Mouse (Mus musculus) thymus, postnatal 4 days (tissue): ENCODE results near the gene Gpd1.
A peak's percentile ranks its signal among the peaks of the same experiment; 100 is the strongest.
"Not testable (repeated sequence)": the region's sequence is repeated elsewhere in the genome, so short reads cannot be mapped to it uniquely, and the experiment has no call there.

Source experiments
- DNase-seq: peaks from one replicate; pipeline ENCODE4 v3.0.0; 2021

Gene Gpd1

DNA sequence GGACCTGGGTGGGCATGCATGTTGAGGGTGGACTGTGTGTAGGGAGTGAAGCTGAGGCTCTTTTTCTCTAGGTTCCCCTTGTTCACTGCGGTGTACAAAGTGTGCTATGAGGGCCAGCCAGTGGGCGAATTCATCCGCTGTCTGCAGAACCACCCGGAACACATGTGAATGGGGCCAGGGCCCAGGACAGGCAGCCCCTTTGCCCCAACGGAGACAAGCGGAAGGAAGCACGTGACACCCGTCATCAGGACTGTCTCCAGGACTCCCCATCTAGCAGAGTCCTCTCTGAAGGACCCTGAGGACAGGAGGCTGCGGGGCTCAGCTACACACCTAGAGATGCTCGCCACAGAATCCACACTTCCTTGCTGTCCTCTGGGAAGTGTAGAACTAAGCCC is 5.8 kb downstream of the Gpd1 start:
- DNase-seq = no peak

- no peak for DNase-seq
Observed at GRCm38 (mm10) chr15:99723515-99724291, 6.4 kb downstream of the Gpd1 start.

DNA sequence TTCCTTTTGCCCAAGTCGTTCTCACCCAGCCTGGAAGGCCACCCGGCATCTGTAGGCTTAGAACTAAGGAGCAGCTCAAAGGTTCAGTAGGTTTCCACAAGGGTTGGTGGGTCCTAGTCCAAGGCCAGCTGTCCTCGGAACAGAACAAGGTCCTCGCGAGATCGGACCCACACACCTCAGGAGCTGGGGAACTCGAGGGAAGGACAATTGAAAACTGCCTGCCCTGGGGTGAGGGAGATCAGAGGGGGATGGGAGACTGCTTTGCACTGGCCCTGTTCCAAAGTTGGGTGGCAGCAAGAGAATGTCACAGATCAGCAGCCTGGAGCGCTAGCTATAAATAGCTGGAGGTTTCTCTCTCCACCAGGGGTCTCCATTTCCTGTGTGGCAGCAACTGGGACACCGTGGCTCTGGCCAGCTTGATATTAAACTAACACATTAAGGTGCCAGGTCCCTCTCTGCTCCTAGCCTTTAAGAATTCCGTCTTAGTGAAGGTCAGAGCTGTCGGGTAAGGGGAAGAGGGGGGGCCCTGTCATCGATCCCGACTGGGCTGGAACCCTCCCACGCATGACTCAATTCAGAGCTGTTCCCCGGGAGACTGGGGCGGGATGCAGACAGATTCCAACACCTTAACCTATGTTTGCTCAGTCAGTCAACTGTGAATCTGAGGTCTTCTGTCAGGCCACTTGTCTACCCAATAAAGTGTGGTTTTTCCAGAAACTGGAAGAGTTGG is 7.1 kb downstream of the Gpd1 start:
- peak; percentile 65 for DNase-seq

GRCm38 (mm10) chr15:99725341-99726155 is 8.2 kb downstream of the Gpd1 start, which contains the start of gene Cox14:
Cox14 (plus strand) TSS chr15:99725618.
- DNase-seq = peak; percentile 92

GRCm38 (mm10) chr15:99726549-99726948 is 9.2 kb downstream of the Gpd1 start:
- DNase-seq = no peak

DNA sequence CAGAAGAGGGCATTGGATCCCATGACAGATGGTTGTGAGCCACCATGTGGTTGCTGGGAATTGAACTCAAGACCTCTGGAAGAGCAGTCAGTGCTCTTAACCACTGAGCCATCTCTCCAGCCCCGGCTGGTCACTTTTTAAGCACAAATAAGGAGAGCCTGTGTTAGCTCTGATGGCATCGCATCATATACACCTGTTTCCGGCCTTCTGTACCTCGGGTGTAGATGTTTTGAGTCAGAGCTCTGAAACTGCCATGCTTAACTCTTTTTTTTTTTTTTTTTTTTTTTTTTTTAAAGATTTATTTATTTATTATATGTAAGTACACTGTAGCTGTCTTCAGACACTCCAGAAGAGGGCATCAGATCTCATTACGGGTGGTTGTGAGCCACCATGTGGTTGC is 9.7 kb downstream of the Gpd1 start:
- DNase-seq = not testable (repeated sequence)

DNA sequence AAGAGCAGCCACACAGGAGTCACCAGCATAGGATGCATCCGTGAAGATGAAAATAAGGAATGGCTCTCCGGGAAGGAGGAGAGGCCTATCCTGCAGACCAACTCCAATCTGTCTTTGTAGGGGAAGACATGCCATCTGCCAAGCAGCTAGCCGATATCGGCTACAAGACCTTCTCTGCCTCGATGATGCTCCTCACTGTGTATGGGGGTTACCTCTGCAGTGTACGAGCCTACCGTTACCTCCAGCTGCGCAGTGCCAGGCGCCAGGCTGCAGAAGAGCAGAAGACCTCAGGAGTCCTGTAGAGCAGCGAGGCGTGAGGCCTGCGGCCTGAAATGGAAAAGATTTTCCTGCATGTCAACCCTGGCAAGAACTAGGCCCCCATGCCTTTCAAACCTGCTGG is 10.2 kb downstream of the Gpd1 start:
- DNase-seq = no peak

- no peak for DNase-seq
Observed at GRCm38 (mm10) chr15:99728211-99728610, 10.9 kb downstream of the Gpd1 start.

DNA sequence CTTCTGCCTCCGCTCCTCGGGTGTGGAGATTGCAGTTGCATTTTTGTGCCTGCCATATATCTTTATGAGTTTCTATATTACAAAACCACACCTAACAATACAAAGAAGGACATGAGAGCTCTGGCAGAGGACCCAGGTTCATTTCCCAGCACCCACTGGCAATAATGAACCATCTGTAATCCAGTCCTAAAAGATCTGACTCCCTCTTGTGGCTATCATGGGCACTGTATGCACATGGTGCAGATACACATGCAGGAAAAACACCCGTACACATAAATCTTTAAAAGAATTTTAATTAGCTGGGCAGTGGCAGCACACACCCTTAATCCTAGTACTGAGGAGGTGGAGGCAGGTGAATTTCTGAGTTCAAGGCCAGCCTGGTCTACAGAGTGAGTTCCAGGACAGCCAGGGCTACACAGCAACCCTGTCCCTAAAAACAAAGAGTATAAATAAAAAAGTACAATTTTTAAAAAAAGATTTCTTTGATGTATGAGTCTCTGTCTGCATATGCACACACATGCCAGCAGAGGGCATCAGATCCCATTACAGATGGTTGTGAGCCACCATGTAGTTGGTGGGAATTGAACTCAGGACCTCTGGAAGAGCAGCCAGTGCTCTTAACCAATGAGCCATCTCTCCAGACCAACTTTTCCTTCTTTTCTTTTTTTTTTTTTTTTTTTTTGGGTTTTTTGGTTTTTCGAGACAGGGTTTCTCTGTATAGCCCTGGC is 11.9 kb downstream of the Gpd1 start:
- peak; percentile 56 for DNase-seq

DNA sequence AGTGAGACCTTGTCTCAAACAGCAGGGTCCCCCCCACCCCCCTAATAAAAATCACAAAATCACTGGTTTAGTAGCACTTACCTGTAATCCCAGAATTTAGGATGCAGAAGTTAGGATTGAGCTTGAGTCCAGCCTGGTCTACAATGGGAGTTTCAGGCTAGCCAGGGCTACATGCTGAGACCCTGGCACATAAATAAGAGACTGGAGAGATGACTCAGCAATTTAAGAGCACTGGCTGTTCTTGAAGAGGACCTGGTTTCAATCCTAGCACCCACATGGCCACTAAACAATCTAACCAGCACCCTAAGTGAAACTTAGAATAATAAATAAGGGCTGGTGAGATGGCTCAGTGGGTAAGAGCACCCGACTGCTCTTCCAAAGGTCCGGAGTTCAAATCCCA is 13.9 kb downstream of the Gpd1 start:
- DNase-seq = no peak

DNA sequence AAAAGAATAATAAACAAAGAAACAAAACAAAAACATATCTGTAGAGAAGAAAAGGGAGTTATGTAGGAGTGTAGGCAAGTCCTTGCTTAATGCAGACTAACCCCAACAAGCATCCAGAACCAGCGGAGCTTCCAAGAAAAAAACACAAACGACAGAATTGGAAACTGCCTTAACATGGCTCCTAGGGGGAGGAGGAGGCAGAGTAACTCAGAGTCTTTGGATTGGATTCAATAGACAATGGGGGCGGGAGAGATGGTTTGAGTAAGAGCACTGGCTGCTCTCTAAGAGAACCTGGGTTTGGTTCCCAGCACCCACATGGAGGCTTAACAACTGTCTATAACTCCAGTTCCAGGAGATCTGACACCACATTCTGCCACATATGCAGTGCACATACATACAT is 14.4 kb downstream of the Gpd1 start:
- DNase-seq = no peak

GRCm38 (mm10) chr15:99733186-99733585 is 15.9 kb downstream of the Gpd1 start:
- no peak for DNase-seq

GRCm38 (mm10) chr15:99735631-99736030 is 18.3 kb downstream of the Gpd1 start:
- peak; percentile 98 for DNase-seq

GRCm38 (mm10) chr15:99736675-99737074 is 19.4 kb downstream of the Gpd1 start:
- DNase-seq = no peak

DNA sequence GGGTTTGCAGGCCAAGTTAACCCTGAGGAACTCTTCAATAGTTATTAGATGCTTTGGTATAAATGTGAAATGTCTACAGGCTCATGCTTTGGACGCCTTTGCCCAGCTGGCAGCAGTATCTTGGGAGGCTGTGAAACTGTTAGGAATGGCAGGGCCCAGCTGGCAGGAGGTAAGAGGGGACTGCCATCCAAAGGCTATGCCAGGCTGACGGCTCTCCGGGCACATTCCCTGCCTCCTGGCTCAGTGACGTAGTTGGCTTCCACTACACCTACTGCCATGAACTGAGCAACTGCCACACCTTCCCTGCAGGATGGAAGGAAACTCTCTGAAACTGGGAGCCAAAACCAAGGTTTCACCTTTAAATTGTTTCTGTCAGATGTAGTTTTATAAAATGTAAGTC is 22.9 kb downstream of the Gpd1 start:
- no peak for DNase-seq

DNA sequence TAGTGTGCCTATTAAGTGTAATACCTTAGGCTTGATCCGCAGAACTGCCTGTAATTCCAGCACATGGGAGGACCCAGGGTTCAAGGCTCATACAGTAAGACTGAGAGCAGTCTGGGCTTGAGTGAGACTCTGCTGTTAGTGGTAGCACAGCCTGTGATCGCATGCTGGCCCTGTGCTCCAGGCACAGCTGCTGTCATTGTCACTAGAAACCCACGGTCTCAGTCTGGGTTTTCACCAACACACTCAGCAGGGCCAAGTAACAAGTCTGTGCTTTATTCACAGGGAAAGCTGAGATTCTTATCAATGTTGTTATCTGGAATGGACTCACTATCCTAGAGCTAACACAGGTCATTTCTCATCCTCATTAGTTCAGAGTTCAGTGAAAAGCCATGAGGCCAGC is 36.9 kb downstream of the Gpd1 start:
- no peak for DNase-seq

- no peak for DNase-seq
Observed at GRCm38 (mm10) chr15:99767467-99767866, 50.2 kb downstream of the Gpd1 start.

GRCm38 (mm10) chr15:99768761-99769160 is 51.4 kb downstream of the Gpd1 start:
- DNase-seq = no peak

- no peak for DNase-seq
Observed at GRCm38 (mm10) chr15:99771004-99771500, 53.7 kb downstream of the Gpd1 start.

DNA sequence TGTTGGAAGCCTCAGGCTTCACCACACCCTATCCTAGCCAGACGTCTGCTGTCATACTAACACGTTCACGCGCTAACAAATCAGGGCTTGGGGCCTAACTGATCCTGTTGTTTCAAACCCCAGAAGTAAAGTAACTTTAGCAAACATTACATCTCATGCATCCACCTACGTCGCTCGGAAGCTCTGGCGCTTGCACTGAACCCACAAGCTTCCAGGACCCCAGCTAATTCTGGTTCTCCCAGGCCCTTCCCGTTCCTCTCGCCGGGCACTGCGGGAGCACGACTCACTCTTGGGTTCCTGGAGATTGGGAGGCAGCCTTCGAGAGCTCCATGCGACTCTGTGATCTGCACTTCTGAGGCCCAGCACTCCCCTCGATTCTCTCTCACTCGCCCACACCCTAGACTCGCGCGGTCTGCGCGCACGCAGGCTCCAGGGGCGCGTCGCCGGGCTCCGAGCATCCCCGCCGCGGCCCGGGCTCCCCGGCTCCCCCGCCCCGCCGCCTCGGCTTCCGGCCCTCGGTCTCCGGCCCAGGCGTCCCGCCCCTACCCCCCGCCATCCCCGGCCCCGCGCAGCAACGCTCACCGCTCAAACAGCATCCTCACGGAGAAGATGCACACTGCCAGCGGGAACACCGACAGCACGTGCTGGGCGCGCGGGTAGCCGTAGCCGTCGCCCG is 54.4 kb downstream of the Gpd1 start:
- DNase-seq = peak; percentile 82

- peak; percentile 91 for DNase-seq
Observed at GRCm38 (mm10) chr15:99772277-99772880, 55.1 kb downstream of the Gpd1 start.

DNA sequence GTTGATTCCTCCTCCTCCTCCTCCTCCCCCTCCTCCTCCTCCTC is 55.4 kb downstream of the Gpd1 start, which contains the start of gene Cers5:
Gene Cers5 (minus strand): TSS at position 5 of the 44 bp plus-strand sequence.
- not testable (repeated sequence) for DNase-seq
